Mouse (Mus musculus): ENCODE measurements at regions not wholly inside any gene's neighbourhood (a gene's known extent, or its start where the extent isn't known, plus 50 kb on each side); places are given as distances from the start of the nearest gene placed in this dataset.
A peak's percentile ranks its signal among the peaks of the same experiment; 100 is the strongest.
"Not testable (repeated sequence)": the region's sequence is repeated elsewhere in the genome, so short reads cannot be mapped to it uniquely, and the experiment has no call there.

GRCm38 (mm10) chr6:144940871-144941380 lies 135.1 kb downstream of the Bcat1 start:
- DNase-seq (ENCODE audit: low spot score), result no peak

DNA sequence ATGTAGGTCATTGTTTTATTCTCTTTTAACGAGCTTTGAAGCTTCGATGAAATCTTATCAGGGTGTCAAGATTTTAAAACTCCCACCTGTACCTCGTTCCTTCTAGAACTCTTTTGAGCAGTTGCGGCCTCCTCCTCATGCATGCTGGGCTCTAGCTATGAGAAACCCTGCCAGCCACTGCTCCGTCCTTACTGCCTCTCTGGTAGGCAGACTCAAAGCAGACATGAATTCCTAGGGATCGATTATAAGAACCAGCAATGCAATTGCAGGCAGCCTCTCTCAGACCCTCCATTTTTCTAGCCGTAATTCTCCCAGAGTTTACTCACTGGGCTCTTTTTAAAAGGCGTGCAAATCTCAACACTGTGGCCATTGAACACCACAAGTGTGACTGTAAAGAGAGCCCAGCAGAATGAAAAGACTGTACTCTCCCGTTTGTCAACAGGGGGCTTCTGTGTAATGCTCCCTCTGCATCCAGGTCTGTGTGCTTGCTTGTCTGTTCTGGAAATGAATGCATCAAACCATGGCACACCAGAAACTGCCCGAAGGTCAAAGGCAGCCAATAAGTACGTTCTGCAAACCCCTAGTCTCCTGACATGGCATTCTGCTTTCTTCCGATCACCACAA lies 137.3 kb downstream of the Bcat1 start:
- no peak for DNase-seq (ENCODE audit: low spot score)

DNA sequence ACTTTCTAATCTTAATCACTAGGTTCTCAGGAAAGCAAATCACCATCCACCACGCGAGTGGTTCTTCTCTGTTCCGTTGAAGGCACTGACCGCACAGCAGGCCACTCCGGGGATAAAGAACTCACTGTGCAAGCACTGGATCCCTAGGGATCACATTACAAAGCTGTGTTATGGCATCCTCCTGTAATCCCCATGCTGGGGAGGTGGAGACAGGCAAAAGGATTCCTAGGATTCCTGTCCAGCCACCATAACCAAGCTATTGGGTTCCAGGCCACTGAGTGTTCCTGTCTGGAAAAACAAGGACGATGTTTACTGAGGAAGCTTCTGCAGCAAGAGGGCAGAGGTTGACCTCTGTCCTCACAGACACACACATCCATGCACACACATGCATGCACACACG lies 138.8 kb downstream of the Bcat1 start:
- DNase-seq (ENCODE audit: low spot score), result no peak

GRCm38 (mm10) chr6:144933722-144934235 lies 142.2 kb downstream of the Bcat1 start:
- no peak for DNase-seq (ENCODE audit: low spot score)

DNA sequence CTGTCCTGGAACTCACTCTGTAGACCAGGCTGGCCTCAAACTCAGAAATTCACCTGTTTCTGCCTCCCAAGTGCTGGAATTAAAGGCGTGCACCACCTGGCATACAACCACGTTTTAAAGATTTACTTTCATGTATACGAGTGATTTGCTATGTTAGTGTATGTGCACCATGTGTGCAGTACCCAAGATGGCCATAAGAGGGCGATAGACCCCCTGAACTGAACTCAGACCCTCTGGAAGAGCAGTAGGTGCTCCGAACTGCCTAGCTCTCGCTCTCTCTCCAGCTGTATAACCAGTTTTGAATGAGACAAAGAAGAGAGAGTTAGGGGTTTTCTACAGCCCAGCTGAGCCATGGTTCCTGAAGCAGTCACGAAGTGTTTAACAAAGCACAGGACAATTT lies 143.6 kb downstream of the Bcat1 start:
- DNase-seq (ENCODE audit: low spot score), result no peak

DNA sequence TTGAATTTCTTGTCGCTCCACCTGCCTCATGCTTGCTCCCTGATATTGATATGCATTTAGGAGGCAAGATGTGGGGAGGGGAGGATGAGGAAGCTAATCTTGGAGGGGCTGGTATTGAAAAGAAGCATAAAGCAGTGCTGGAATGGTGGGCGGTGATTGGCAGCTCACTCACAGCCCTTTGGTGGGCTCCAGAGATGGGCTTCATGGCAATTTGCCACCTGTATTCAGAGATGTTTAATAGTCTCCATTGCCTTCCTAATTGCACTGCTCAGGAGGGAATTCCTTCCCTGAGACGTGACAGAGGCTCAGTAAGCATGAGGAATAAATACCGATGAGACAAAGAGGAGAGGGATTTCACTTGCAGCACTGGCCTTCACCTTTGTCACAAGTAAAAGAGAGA lies 146.0 kb downstream of the Bcat1 start:
- DNase-seq (ENCODE audit: low spot score), result no peak

DNA sequence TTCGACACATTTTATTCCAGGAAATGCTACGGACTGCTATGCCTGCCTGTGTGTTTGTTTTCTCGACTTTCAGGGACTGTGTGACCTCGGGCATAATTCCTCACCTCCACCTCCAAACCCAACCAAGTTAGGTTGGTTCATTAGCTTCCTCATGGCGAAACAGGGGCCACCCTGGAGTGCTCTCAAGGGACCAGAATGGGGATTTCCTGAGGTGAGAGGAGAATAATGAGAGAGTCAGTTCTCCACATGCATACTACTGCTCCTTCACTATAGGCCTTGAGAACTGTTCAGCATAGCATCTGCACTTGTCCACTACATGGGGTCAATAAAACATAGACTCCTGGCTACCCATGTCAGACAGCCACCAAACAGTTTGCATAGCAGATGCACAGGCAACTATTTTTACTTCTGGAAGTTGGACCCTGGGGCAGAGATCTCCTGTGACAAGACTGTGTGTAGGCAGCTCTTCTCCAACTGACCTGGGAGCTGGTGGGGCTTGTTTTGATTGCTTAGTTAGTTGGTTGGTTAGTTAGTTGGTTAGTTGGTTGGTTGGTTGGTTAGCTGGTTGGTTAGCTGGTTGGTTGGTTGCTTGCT lies 146.6 kb downstream of the Bcat1 start:
- DNase-seq (ENCODE audit: low spot score), result no peak

GRCm38 (mm10) chr6:144927599-144927998 lies 145.8 kb upstream of the Sox5 start:
- no peak for DNase-seq (ENCODE audit: low spot score)

DNA sequence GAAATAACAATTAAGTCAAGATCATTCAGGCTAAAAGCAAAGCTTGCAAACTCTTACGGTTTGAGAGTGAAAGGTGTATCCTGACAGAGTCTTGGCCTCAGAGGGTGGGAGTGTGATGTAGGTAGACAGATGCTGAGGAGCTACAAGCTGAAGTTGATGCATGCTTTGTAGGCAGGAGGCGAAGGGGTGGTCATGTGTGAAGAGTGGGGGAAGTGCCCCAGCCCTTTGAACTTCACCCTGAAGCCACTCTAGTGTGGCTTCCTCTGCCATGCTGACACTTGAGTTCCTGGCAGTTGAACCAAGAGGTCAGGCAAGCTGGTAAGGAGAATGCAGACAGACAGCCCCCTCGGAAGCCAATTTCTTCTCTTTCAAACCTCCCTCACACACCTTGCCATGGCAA lies 141.0 kb upstream of the Sox5 start:
- no peak for DNase-seq (ENCODE audit: low spot score)

DNA sequence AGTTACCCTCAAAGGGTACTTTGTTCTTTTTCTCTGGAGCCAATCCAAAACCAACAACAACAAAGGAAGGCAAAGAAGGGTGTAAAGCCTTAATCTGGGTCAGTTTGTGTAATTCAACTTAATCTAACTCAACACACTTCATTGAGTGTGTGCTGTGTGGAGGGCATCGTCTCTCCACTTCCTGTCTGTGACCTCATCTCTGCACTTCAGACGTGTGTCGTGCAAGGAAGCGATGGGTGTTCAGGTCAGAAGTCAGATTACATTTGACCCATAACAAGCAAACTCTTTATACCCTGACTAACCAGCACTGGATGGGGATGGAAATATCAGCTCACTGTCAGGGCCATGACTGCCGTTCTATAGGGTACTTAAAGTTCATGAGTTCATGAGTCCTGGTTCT lies 138.0 kb upstream of the Sox5 start:
- no peak for DNase-seq (ENCODE audit: low spot score)

DNA sequence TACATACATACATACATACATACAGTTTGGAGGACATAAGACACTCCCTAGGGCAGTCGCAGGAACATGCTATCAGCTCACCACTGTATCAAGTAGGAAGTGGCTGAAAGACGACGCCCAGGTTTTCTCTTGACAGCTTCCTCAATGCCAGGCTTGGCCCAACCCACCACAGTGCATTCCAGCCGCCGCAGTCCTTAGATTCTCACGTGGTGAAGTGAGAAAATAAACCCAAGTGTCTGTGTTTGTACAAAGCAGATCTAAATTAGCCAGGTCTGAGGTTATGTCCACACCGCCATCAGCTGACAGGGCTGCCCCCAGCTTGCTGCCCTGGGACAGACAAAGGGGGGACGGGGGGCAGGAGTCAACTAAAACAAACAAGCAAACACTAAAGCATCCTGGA lies 135.4 kb upstream of the Sox5 start:
- DNase-seq (ENCODE audit: low spot score), result no peak

- DNase-seq (ENCODE audit: low spot score), result no peak
Observed at GRCm38 (mm10) chr6:144911781-144912180, 130.0 kb upstream of the Sox5 start.

DNA sequence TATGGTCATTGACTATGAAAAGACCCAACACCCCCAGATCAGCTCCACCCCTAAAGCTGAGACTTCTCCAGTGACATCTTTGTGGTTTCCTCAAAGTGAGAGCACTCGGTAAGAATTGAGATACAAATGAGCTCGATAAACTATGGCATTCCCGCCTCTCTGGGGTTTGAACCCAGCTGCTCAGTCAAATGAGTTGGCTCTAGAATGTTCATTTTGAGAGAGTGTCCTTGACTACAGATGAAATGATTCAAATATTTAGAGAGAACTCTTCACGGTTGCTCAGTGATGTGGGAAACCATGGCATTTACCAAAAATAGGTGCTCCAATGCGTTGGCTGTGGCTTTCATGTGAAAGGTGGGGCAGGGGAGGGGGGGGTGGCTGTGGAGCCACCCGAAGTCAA lies 128.6 kb upstream of the Sox5 start:
- DNase-seq (ENCODE audit: low spot score), result no peak

GRCm38 (mm10) chr6:144908646-144909045 lies 126.9 kb upstream of the Sox5 start:
- no peak for DNase-seq (ENCODE audit: low spot score)

- no peak for DNase-seq (ENCODE audit: low spot score)
Observed at GRCm38 (mm10) chr6:144903156-144903555, 121.4 kb upstream of the Sox5 start.

- DNase-seq (ENCODE audit: low spot score), result peak; percentile 63
Observed at GRCm38 (mm10) chr6:144902267-144902995, 120.7 kb upstream of the Sox5 start.

DNA sequence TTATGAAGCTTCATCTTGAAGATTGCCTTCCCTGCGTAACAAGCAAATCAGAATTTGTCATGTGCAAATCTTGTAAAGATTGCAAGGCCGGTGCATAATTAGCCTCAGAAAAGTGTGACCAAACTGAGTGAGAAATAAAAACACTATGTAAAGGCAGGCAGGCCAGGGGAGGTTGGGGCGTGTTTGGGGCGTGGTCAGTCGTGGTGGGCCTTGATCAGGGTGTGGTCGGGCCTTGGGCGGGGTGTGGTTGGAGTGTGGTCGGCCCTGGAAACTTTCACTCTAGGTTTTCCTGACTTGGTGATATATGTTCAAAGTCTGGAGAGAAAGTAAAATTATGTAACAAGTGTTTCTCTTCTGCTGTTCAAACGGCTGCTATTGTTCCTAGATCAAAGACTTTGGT lies 120.0 kb upstream of the Sox5 start:
- no peak for DNase-seq (ENCODE audit: low spot score)

DNA sequence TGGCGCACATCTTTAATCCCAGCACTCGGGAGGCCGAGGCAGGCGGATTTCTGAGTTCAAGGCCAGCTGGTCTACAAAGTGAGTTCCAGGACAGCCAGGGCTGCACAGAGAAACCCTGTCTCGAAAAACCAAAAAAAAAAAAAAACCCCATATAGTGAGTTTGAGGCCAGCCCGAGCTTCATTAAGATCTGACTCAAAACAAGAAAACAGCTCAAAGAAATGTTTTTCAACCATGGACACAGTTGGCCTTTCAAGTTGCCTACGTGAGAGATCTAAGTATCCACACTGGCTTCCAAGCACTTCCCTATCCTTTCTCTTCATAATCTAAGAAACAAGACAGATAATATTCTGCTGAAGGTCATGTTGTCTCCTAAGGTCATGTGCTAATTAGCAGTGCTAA lies 119.1 kb upstream of the Sox5 start:
- not testable (repeated sequence) for DNase-seq (ENCODE audit: low spot score)

GRCm38 (mm10) chr6:144897526-144897925 lies 115.7 kb upstream of the Sox5 start:
- DNase-seq (ENCODE audit: low spot score), result no peak

GRCm38 (mm10) chr6:144890914-144891313 lies 109.1 kb upstream of the Sox5 start:
- DNase-seq (ENCODE audit: low spot score), result no peak

DNA sequence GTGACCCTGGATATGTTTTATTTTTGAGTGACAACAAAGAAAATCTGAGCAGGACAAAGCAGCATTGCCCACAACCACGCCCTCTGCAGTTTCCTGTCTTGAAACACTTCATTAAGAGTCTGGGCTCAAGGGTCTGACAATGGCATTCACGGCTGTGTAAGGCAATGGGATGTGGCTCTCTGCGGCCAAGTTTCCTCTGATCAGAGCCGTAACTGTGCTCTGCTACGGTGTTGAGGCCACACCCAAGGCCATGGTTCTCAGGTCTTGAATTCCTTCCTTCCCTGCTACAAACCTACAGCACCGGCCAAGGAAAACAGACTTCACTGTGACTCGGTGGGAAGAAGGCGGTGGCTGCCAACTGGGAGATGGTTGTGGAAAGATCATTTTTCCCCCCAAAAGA lies 108.4 kb upstream of the Sox5 start:
- DNase-seq (ENCODE audit: low spot score), result no peak

GRCm38 (mm10) chr6:144883117-144883516 lies 101.3 kb upstream of the Sox5 start:
- DNase-seq (ENCODE audit: low spot score), result no peak

DNA sequence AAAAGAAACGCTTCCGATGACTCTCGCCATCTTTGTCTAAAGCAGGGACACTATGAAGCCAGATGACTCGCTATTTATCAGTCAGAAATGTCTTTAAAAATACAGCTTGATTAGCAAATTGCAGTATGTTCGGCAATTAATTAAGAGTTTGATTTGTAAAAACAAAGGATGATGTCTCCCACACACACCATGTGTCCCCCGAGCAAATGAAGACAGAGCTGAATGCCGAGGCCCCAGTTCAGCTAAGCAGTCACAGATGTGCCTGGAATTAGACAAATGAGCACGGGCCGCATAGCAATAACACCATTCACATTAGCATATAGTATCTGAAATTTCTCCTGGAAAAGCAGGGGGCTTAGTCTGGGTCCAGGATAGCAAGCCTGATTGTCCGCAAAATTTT lies 98.3 kb upstream of the Sox5 start:
- no peak for DNase-seq (ENCODE audit: low spot score)
